Mouse (Mus musculus) ES-Bruce4 (cell line): ENCODE measurements around the gene Gm9958. TPM values are rescaled to one million over a fixed set of nuclear protein-coding genes. Genes with fewer than 3 reads are reported as not detected.

Experiments used
- H3K27ac ChIP-seq: 2 replicates; pipeline ENCODE4 v1.5.1; 2012; ENCODE audit warnings: low read length, inconsistent platforms; ENCODE audit not compliant: insufficient read depth
- H3K27me3 ChIP-seq: 2 replicates; pipeline ENCODE4 v1.6.1; 2012; ENCODE audit warnings: mild to moderate bottlenecking, low read length, inconsistent platforms; ENCODE audit not compliant: control insufficient read depth, poor library complexity, insufficient read depth, severe bottlenecking
- H3K36me3 ChIP-seq: 2 replicates; pipeline ENCODE4 v1.6.1; 2012; ENCODE audit warnings: inconsistent platforms, mild to moderate bottlenecking, low read length, moderate library complexity; ENCODE audit not compliant: control insufficient read depth, poor library complexity, insufficient read depth, severe bottlenecking
- H3K4me1 ChIP-seq: one replicate; pipeline ENCODE4 v1.8.1; 2011; ENCODE audit warnings: low read length; ENCODE audit not compliant: control insufficient read depth, insufficient read depth
- H3K4me3 ChIP-seq: 2 replicates; pipeline ENCODE4 v1.5.1; 2011; ENCODE audit warnings: low read depth, mild to moderate bottlenecking, low read length
- H3K9ac ChIP-seq: 2 replicates; pipeline ENCODE4 v1.6.1; 2012; ENCODE audit warnings: low read depth, mild to moderate bottlenecking, inconsistent platforms; ENCODE audit not compliant: poor library complexity, severe bottlenecking
- H3K9me3 ChIP-seq: replicated peaks from 2 replicates; pipeline ENCODE4 v1.6.1; 2012; ENCODE audit warnings: mild to moderate bottlenecking, low read length, inconsistent platforms; ENCODE audit not compliant: control insufficient read depth, poor library complexity, insufficient read depth, severe bottlenecking
- CTCF ChIP-seq: IDR thresholded peaks from one replicate; pipeline ENCODE4 v1.8.1; 2011; ENCODE audit warnings: low read depth, low read length
- EP300 ChIP-seq: IDR thresholded peaks from 2 replicates; pipeline ENCODE4 v1.6.1; 2011; ENCODE audit warnings: low read depth, low read length; ENCODE audit not compliant: insufficient read depth
- POLR2A ChIP-seq: IDR thresholded peaks from one replicate; pipeline ENCODE4 v1.8.1; 2011; ENCODE audit warnings: low read length; ENCODE audit not compliant: insufficient read depth
- polyA plus RNA-seq: library from polyadenylated mRNA; stranded (reverse); fragments of >200 nt; gene quantifications from 2 replicates; pipeline ENCODE4 v1.2.4, GENCODE M21; 2011; ENCODE audit warnings: low read depth; ENCODE audit not compliant: missing spikeins, insufficient read depth, insufficient read length

Gm9958 gene
- polyA plus RNA-seq, 1 experiment = 3.8 TPM

DNA sequence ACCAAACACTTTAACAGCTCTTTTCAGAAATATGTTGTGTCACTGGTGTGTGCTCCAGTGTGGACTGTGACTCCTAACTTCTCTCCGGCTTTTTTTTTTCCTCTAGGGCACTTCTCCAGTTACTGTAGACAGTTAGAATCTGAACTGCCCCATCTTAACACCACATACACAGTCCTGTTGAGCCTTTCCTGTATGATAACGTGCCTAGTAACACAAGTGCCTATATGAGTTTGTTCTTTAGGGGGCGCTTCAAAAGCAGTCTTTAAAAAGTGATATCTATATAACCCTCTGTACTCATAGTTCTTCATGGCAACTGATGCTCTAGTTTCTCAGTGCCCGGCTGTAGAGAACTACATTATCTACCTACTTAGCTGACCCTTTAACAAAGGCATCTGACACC lies 27.3 kb downstream of the Gm9958 start:
- TF ChIP-seq EP300 (no peak), CTCF (no peak), POLR2A (no peak)
- H3K4me3 ChIP-seq = no peak overlapping the region
- no peak overlapping the region for H3K27ac ChIP-seq
- no peaks in the 10 kb centered on the region for H3K9me3 ChIP-seq
- no peak overlapping the region for H3K9ac ChIP-seq
- H3K27me3 ChIP-seq = peaks cover 1% of the 10 kb centered on the region; the same call in 1 of the 2 replicates
- H3K36me3 ChIP-seq = no peaks in the 10 kb centered on the region
- no peaks in the 10 kb centered on the region for H3K4me1 ChIP-seq

DNA sequence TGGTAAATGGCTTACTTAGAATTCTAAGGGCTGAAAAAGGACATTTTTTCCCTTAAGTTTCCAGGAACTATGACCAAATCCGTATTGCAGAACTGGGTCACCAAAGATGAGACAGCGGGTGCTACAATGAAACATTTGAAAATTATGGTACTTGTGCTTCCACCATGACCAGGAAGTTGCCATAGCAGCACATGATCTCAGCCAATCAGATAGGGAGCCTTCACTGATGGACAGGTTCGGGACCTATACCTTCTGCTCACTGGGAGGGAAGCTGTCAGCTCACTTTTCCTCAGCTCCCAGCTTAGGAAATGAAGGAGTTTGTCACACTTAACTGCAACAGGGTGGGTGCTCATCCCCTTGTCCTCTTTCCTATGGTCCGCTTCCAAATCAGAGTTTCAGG lies 29.8 kb downstream of the Gm9958 start:
- no peak overlapping the region for H3K4me3 ChIP-seq
- no peaks in the 10 kb centered on the region for H3K27me3 ChIP-seq
- H3K9ac ChIP-seq = no peak overlapping the region
- TF ChIP-seq CTCF (no peak), POLR2A (no peak), EP300 (no peak)
- H3K4me1 ChIP-seq = no peaks in the 10 kb centered on the region
- H3K9me3 ChIP-seq = no peaks in the 10 kb centered on the region
- no peaks in the 10 kb centered on the region for H3K36me3 ChIP-seq
- H3K27ac ChIP-seq = no peak overlapping the region

DNA sequence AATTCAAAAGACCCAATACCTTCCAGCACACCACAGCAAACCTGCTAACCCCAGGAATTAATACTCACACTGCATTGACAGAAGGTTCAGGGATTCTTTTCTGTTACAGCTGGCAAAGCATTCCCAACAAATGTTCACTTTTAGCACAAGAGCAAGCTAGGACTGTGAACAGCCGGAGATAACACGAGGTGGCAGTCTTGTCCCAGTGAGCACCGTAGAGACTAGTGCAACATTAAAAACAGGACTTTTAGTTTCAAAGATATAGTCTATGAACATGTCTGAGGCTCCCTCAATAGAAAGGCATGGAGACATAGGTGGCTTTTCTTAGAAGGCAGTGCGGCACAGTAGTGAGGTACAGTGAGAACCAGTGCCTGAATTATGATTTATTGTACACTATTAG lies 38.2 kb downstream of the Gm9958 start:
- no peak overlapping the region for H3K4me3 ChIP-seq
- no peak overlapping the region for H3K27ac ChIP-seq
- TF ChIP-seq EP300 = no peak
- TF ChIP-seq POLR2A = no peak
- TF ChIP-seq CTCF = no peak
- H3K4me1 ChIP-seq = no peaks in the 10 kb centered on the region
- no peaks in the 10 kb centered on the region for H3K27me3 ChIP-seq
- no peaks in the 10 kb centered on the region for H3K36me3 ChIP-seq
- H3K9me3 ChIP-seq = no peaks in the 10 kb centered on the region
- H3K9ac ChIP-seq = no peak overlapping the region

DNA sequence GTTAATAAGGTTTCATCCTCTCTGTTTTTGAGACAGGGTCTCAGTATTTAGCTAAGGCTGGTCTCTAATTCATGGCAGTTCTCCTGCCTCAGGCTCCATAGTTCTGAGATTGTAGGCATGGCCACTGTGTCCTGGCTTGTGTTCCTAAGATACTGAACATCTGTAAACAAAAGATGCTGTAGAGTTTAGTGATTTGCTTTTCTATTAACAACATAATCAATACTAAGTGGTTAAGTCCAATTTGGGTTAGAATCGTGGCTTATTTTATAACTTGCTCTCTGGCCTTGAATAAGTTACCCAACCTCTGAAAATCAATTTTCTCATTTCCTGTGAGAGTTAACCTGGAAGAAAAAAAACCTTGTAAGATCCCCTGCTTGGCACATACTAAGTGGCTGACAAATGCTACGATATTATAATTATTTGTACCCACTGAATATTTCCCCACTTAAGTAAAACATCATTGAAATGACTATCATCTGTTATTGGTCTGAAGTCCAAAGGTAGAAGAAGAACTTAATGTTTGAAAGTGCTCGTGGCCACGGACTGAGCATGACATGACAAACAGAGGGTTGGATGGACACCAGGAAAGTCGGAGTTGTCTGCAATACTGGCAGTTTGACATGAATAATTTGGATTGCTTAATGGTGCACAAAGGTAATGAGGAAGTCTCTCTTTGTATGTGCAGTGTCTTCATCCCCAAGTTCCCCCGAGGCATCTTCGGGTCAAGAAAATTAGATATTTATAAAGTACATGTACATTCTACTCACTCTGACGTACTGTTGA lies 47.3 kb downstream of the Gm9958 start:
- H3K4me3 ChIP-seq = no peak overlapping the region
- H3K27me3 ChIP-seq = no peaks in the 10 kb centered on the region
- H3K9me3 ChIP-seq = no peaks in the 10 kb centered on the region
- no peaks in the 10 kb centered on the region for H3K4me1 ChIP-seq
- no peak overlapping the region for H3K9ac ChIP-seq
- no peak overlapping the region for H3K27ac ChIP-seq
- TF ChIP-seq EP300 (no peak), POLR2A (no peak), CTCF (no peak)
- H3K36me3 ChIP-seq = no peaks in the 10 kb centered on the region

DNA sequence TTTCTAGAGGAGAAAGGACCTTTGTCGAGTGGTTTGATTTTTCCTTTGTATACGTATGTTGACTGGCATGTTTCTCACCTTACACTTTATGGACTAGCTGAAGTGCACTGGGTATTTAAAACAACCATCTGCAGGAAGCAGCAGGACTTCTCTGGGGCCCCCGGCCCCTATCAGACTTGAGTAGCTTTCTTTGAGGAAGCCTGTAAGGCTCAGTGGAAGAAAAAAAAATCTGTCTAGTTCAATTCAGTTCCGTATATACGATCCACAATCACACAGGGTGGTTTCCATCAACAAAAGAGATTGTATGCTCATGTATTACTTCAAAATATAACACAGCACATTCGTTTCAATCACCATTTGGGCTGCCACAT lies 47.9 kb downstream of the Gm9958 start:
- Histone ChIP-seq H3K36me3 (no peaks in the 10 kb centered on the region), H3K27me3 (no peaks in the 10 kb centered on the region), H3K9me3 (no peaks in the 10 kb centered on the region), H3K4me1 (no peaks in the 10 kb centered on the region), H3K4me3 (no peak overlapping the region), H3K9ac (no peak overlapping the region), H3K27ac (no peak overlapping the region)
- TF ChIP-seq EP300 (no peak), CTCF (no peak), POLR2A (no peak)

Other genes starting within 250 kb of the Gm9958 start
- gene Cox18, start 143.2 kb upstream of the Gm9958 start, polyA plus RNA-seq = 33.3 and 36.3 TPM in 2 replicates
- 141 and 144 TPM in 2 replicates for gene Ankrd17, start 627 bp upstream of the Gm9958 start, polyA plus RNA-seq
- gene Alb, start 93.7 kb downstream of the Gm9958 start, polyA plus RNA-seq = not detected in 2 replicates
- not detected in 2 replicates for gene Afp, start 123.5 kb downstream of the Gm9958 start, polyA plus RNA-seq
- 0.67 and 0.70 TPM in 2 replicates for gene Afm, start 151.7 kb downstream of the Gm9958 start, polyA plus RNA-seq
- gene 5830473C10Rik, start 193.9 kb downstream of the Gm9958 start, polyA plus RNA-seq = not detected in 2 replicates